Mouse (Mus musculus) embryonic stem cell, embryonic (primary cell): ENCODE results near the gene Majin.

Experiments
- CTCF ChIA-PET, 4 experiments: fragments of 300-600 bp in 2 of 4; fragments of 350-600 bp in 2 of 4; sonication (Branson Sonifier 250); formaldehyde crosslinking; loops; one replicate each; lab custom pipeline; 2022; ENCODE audit warnings: inconsistent platforms in 2 of 4; lab: Charles Lee
- POLR2A ChIA-PET, 4 experiments: fragments of 300-600 bp in 2 of 4; fragments of 350-600 bp in 2 of 4; sonication (Branson Sonifier 250); formaldehyde crosslinking; loops; one replicate each; lab custom pipeline; 2022; ENCODE audit warnings: antibody characterized with exemption in 4 of 4, inconsistent platforms in 1 of 4; lab: Charles Lee

The Majin gene

DNA sequence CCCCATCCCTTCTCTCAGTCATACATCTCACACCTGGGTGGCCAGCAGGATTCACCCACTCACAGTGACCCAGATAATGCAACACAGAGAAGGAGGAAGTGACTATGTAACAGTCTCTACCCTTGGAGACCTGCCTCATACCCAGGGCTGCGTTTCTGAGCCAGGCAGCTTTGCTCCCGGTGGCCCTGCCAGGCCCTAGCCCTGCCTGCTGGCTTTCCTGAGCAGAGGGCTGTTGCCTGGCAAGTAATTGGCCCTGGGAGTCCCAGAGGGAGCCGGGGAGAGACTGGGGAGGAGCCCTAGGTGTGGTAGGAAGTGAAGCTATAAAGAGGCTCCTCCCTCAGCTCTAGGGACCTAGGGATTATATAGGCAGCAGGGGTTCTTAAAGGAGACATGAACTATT is 1.7 kb upstream of the Majin start:
- ChIA-PET POLR2A (interaction anchor here in 1 of 4 experiments (1.2 kb wide), 1 partner anchor 164 kb away, joined by 3 read pairs; no protein-coding TSS in a partner anchor), CTCF (interaction anchor here in 1 of 4 experiments (0.5 kb wide), 1 partner anchor 24 kb away, joined by 5 read pairs; no protein-coding TSS in a partner anchor)

DNA sequence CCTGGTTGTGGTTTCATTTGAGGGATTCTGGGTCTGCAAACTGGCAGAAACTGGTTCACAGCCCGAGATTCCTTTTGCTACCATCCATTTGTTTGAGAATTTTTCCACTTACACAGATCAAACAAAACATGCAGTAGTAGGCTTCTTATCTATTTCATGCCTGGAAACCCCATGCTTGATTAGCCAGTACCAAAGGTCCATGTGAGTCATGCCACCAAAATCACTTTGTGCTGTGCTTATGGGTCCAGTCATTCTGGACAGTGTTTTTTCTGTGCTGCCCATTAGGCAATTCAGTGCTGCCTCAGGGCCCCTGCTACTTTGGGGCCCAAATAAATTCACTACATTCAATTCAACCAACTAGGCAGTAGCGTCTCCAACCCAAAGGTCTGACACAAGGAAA is 20.1 kb downstream of the Majin start:
- CTCF ChIA-PET = interaction anchor here in 1 of 4 experiments (0.6 kb wide), 1 partner anchor 284 kb away, joined by 3 read pairs; no protein-coding TSS in a partner anchor
- POLR2A ChIA-PET = no interaction called here

DNA sequence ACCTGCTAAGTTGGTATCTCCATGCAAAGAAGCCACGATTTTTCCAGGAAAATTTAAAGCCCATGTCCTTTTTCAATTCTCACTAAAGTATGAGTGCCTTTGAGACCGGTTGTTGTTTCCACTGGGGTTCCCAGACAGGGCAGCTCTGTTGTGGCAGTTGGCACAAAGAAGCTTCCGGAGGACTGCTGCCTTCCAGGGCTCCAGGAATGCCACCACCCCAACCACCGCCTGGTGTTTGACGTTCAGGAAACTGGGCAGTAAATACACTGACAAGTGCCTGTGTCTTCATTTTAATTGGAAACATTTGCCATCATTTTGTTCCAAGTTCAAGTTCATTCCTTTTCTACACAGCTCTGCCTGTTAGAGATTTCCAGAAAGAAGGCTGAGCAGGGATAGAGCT is 22.5 kb downstream of the Majin start:
- ChIA-PET CTCF (no interaction called here), POLR2A (interaction anchor here in 1 of 4 experiments (0.8 kb wide), 1 partner anchor 63 kb away, joined by 3 read pairs; no protein-coding TSS in a partner anchor)

DNA sequence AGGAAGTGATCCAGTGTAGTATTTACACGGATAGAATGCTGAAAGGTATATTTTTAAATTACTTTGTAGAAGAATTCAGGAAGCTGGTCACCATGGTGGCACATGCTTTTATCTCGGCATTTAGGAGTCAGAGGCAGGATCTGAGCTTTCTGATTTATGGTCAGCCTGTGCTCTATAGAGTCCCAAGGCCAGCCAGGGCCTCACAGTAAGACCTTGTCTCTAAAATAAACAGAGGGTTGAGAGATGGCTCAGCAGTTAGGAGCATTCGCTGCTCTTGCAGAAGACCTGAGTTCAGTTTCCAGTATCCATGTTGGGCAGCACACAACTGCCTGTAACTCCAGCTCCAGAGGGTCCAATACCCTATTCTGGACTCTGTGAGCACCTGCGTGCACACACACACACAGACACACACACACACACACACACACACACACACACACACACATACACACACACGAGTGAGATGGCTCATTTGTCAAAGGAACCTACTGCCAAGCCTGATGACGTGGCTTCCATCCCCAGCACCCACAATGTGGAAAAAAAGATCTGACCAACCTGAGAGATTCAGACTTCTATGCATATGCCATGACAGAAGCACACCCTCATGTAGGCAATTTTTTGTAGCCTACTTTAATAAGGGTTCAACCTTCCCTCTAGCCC is 32.0 kb downstream of the Majin start:
- ChIA-PET CTCF (interaction anchor here in 2 of 4 experiments (0.6 to 1.9 kb wide), 2 partner anchors 10 to 741 kb away, joined by 4 to 5 read pairs; partner anchors contain the start of gene Gpha2 (in 1 of the 2)), POLR2A (interaction anchor here in 1 of 4 experiments (0.6 to 1.4 kb wide), 3 partner anchors 14 to 475 kb away, joined by 3 to 4 read pairs (median 3); partner anchors contain the start of gene Ltbp3)

- CTCF ChIA-PET = interaction anchor here in 1 of 4 experiments (0.6 kb wide), 1 partner anchor 401 kb away, joined by 3 read pairs; no protein-coding TSS in a partner anchor
- POLR2A ChIA-PET = interaction anchor here in 2 of 4 experiments (0.8 to 1.1 kb wide), 2 partner anchors 10 kb away, joined by 3 to 5 read pairs; no protein-coding TSS in a partner anchor
These were observed 34.4 kb downstream of the Majin start for GRCm38 (mm10) chr19:6218606-6219005.

- ChIA-PET POLR2A (interaction anchor here in 3 of 4 experiments (0.6 to 2.9 kb wide), 38 partner anchors 8 to 763 kb away, joined by 3 to 17 read pairs (median 3); partner anchors contain the start of genes Atg2a (in 2 of the 3), Ppp2r5b (in 2 of the 3), Arl2 (in 1 of the 3) and Batf2 (in 1 of the 3)), CTCF (interaction anchor here (0.5 to 2.5 kb wide), 20 partner anchors 9 to 937 kb away, joined by 3 to 7 read pairs (median 4); partner anchors contain the start of genes Arl2 (in 3 of the 4), Batf2 (in 1 of the 4), Ppp2r5b (in 1 of the 4) and Znhit2 (in 1 of the 4))
These were observed 41.9 kb downstream of the Majin start, which contains the start of gene Gpha2 for GRCm38 (mm10) chr19:6226135-6226534. Gpha2 (plus strand) TSS chr19:6226380.

DNA sequence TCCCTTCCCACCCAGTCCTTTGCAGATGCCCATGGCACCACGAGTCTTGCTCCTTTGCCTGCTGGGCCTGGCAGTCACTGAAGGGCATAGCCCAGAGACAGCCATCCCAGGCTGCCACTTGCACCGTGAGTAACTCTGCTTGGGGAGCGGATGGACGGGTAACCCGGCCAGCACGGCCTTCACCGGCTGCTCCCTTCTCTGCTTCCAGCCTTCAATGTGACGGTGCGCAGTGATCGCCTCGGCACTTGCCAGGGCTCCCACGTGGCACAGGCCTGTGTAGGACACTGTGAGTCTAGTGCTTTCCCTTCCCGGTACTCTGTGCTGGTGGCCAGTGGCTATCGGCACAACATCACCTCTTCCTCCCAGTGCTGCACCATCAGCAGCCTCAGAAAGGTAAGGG is 42.6 kb downstream of the Majin start:
- POLR2A ChIA-PET = interaction anchor here in 3 of 4 experiments (0.6 to 2.9 kb wide), 25 partner anchors 8 to 421 kb away, joined by 3 to 17 read pairs (median 3); partner anchors contain the start of genes Atg2a (in 2 of the 3), Arl2 (in 1 of the 3), Batf2 (in 1 of the 3) and Cdc42bpg (in 1 of the 3)
- CTCF ChIA-PET = interaction anchor here (0.7 to 2.5 kb wide), 15 partner anchors 8 to 440 kb away, joined by 3 to 7 read pairs (median 4); partner anchors contain the start of genes Arl2 (in 2 of the 4), Batf2 (in 1 of the 4), Ppp2r5b (in 1 of the 4) and Znhit2 (in 1 of the 4)

DNA sequence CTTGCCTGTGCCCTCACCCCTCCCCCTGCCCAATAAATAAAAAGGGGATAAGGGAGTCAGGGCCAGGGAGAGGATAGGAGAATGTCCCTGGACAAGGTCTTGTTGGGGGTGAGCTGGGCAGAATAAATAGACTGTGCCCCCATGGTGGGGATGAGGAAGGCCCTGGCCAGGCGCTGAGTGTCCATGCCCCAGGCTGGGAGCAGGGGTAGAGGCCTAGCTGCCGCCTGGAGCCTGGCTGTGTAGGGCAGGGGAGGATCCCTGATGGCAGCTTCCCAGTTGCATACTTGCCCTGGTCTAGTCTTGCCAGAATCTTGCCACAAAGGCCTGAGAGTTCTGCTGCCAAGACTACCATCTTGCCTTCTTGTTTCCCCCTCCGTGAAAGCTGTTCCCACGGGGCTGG is 43.7 kb downstream of the Majin start:
- POLR2A ChIA-PET = interaction anchor here (0.6 to 1.9 kb wide), 8 partner anchors 9 to 682 kb away, joined by 3 to 6 read pairs (median 4); partner anchors contain the start of gene Prdx5 (in 1 of the 4)
- CTCF ChIA-PET = interaction anchor here in 1 of 4 experiments (1.0 kb wide), 1 partner anchor 303 kb away, joined by 3 read pairs; the partner anchor contains the start of gene Cdc42ep2

GRCm38 (mm10) chr19:6230411-6230810 is 46.2 kb downstream of the Majin start:
- ChIA-PET CTCF (no interaction called here), POLR2A (interaction anchor here in 2 of 4 experiments (0.5 to 1.2 kb wide), 3 partner anchors 60 to 145 kb away, joined by 3 to 5 read pairs (median 3); partner anchors contain the start of gene Men1 (in 1 of the 2))

DNA sequence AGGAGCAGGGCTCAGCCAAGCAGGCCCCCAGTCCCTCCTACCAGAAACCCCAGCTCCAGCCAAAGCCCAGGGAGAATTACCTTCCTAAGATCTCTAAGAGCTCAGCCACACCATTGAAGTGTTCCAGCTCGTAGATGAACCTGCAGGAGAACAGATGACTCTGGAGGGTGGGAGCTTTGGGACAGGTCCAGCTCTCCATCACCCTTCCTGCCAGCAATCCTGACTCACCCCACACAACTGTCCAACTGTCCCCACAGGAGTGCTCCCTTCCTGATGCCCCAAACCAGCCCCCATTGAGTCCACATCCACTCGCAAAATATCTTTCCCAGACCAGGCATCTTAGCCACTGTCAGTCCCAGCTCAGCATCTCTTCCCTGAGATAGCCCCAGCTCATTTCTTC is 46.8 kb downstream of the Majin start:
- ChIA-PET POLR2A (interaction anchor here in 1 of 4 experiments (0.8 kb wide), 1 partner anchor 267 kb away, joined by 3 read pairs; the partner anchor contains the start of gene Pola2), CTCF (no interaction called here)

- CTCF ChIA-PET = interaction anchor here in 1 of 4 experiments (2.8 kb wide), 1 partner anchor 92 kb away, joined by 8 read pairs; the partner anchor contains the start of gene Arl2
- POLR2A ChIA-PET = interaction anchor here in 2 of 4 experiments (0.5 to 2.9 kb wide), 9 partner anchors 8 to 292 kb away, joined by 3 to 17 read pairs (median 3); partner anchors contain the start of genes Arl2 (in 1 of the 2) and Gpha2 (in 1 of the 2)
These were observed 49.5 kb downstream of the Majin start for GRCm38 (mm10) chr19:6233647-6234046.

DNA sequence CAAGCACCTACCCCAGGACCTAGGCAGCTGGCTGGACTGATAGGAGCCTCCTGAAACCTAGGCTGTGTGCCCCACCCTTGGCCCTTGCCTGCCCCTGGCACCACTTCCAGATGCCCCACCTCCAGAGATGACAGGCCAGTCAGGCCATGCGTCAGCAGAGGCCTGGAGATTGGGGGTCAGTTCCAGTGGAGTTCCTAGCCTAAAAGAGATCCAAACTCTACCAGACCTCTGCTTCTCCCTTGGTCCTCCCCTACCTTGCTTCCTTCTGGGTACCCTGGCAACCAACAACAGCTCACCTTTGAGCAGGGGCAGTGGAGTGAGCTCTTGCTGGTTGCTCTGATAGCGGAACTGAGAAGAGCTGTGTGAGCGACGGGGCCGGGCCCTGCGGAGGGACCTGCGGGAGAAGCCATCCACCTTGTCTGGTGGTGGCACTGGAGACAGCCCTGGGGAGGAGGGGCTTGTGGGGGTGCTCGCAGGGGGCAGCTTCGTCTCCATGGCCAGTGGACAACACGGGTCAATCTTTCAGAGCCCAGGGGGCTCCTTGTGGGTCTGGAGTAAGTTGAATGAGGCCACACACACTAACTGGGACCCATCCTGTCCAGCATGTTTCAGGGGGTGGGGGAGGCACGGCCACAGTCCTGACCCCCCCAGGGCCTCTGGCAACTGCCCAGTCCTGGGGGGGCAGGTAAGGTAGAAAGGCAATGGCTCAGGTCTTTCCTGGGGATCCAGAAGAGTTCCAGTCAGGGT is 50.3 kb downstream of the Majin start:
- POLR2A ChIA-PET = interaction anchor here in 2 of 4 experiments (0.8 to 2.9 kb wide), 15 partner anchors 8 to 150 kb away, joined by 3 to 17 read pairs (median 6); partner anchors contain the start of genes Arl2 (in 2 of the 2), Gpha2 (in 2 of the 2), Batf2 (in 1 of the 2) and Cdca5 (in 1 of the 2)
- CTCF ChIA-PET = interaction anchor here in 2 of 4 experiments (1.0 to 2.8 kb wide), 6 partner anchors 8 to 217 kb away, joined by 3 to 8 read pairs (median 5); partner anchors contain the start of genes Arl2 (in 1 of the 2), Gpha2 (in 1 of the 2), Map4k2 (in 1 of the 2) and Tm7sf2 (in 1 of the 2)

- ChIA-PET CTCF (interaction anchor here in 3 of 4 experiments (0.6 to 2.8 kb wide), 17 partner anchors 9 to 311 kb away, joined by 3 to 8 read pairs (median 3); partner anchors contain the start of genes Gpha2 (in 2 of the 3), Arl2 (in 1 of the 3), Cdc42bpg (in 1 of the 3) and Map4k2 (in 1 of the 3)), POLR2A (interaction anchor here in 3 of 4 experiments (0.6 to 2.9 kb wide), 26 partner anchors 9 to 674 kb away, joined by 3 to 17 read pairs (median 4); partner anchors contain the start of genes Gpha2 (in 3 of the 3), Arl2 (in 2 of the 3), Ehd1 (in 2 of the 3) and Snx15 (in 2 of the 3))
These were observed 51.2 kb downstream of the Majin start, which contains the start of gene Ppp2r5b for GRCm38 (mm10) chr19:6235084-6236052. Ppp2r5b (minus strand) TSS chr19:6235872.

DNA sequence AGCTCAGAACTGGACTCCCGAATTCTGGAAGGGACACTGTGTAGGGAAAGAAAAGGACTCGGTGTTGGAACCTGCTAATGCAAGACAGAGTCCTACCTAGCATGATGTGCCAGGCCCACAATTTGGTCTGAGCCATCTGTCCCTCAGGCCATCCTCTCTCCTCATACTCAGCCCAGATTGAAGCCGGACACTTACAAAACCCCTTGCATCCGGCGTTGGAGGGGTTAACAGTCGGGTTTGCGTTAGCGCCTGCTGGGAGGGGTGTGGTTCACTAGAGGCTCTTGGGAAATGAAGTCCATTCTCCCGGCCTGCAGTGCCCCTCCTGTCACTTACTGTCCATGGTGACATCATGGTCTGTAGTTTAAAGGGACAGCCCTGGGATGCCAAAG is 51.9 kb downstream of the Majin start:
- ChIA-PET POLR2A (interaction anchor here in 3 of 4 experiments (0.6 to 2.9 kb wide), 20 partner anchors 10 to 674 kb away, joined by 3 to 14 read pairs (median 4); partner anchors contain the start of genes Ehd1 (in 2 of the 3), Gpha2 (in 2 of the 3), Snx15 (in 2 of the 3) and Arl2 (in 1 of the 3)), CTCF (interaction anchor here in 3 of 4 experiments (0.6 to 2.8 kb wide), 14 partner anchors 10 to 218 kb away, joined by 3 to 8 read pairs (median 4); partner anchors contain the start of genes Arl2 (in 1 of the 3), Cdc42bpg (in 1 of the 3), Gpha2 (in 1 of the 3) and Sac3d1 (in 1 of the 3))

DNA sequence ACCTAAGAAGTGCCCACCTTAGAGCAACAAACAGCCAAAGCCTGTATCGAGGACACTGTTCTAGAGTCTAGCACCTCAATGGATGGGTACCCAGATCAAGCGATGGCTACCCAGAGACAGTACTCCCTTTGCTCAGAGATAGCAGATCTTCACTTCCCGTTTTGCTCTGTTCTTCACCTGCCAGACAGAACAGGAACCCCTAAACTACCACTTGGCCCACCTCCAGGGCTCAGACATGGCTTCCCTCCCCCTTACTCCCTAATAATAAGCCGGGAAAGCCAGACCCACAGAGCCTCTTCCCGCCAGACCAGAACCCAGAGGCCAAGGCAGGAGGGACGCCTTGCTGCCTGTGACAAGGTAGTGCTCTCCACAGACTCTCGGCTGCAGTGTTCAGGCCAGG is 52.7 kb downstream of the Majin start:
- CTCF ChIA-PET = interaction anchor here in 2 of 4 experiments (1.4 to 1.6 kb wide), 2 partner anchors 70 to 119 kb away, joined by 4 to 6 read pairs; partner anchors contain the start of genes Cdc42bpg (in 1 of the 2) and Sac3d1 (in 1 of the 2)
- POLR2A ChIA-PET = interaction anchor here in 2 of 4 experiments (0.7 to 3.1 kb wide), 13 partner anchors 9 to 127 kb away, joined by 3 to 12 read pairs (median 4); partner anchors contain the start of genes Gpha2 (in 2 of the 2), Arl2 (in 1 of the 2), Batf2 (in 1 of the 2) and Men1 (in 1 of the 2)
